Mouse (Mus musculus) limb, embryonic 13.5 days (tissue): ENCODE data around the gene H2-Q2. TPM values are rescaled to one million over a fixed set of nuclear protein-coding genes. Genes with fewer than 3 reads are reported as not detected.
"Not testable (repeated sequence)": the region's sequence is repeated elsewhere in the genome, so short reads cannot be mapped to it uniquely, and the experiment has no call there.

Source experiments
- ATAC-seq: fragments of 200-750 bp; cut with Nextera tagmentation; 2 replicates; pipeline ENCODE4 v1.8.0; 2017; ENCODE audit warnings: low read depth, moderate number of reproducible peaks, moderate TSS enrichment; ENCODE audit not compliant: low FRiP score
- H3K27ac ChIP-seq: fragments of 300-500 bp; sonication (generic); 2 replicates; pipeline ENCODE4 v1.5.1; 2015; ENCODE audit warnings: inconsistent platforms, mild to moderate bottlenecking, moderate library complexity
- H3K27me3 ChIP-seq: fragments of 300-500 bp; sonication (generic); 2 replicates; pipeline ENCODE4 v1.6.1; 2015; ENCODE audit warnings: mild to moderate bottlenecking, inconsistent platforms
- H3K36me3 ChIP-seq: fragments of 300-500 bp; sonication (generic); 2 replicates; pipeline ENCODE4 v1.6.1; 2015; ENCODE audit warnings: inconsistent platforms, mild to moderate bottlenecking, moderate library complexity
- H3K4me1 ChIP-seq: fragments of 300-500 bp; sonication (generic); 2 replicates; pipeline ENCODE4 v1.6.1; 2015; ENCODE audit warnings: inconsistent platforms
- H3K4me2 ChIP-seq: fragments of 300-500 bp; sonication (generic); replicated peaks from 2 replicates; pipeline ENCODE4 v1.6.1; 2015; ENCODE audit warnings: inconsistent platforms, mild to moderate bottlenecking, moderate library complexity
- H3K4me3 ChIP-seq: fragments of 300-500 bp; sonication (generic); 2 replicates; pipeline ENCODE4 v1.5.1; 2015; ENCODE audit warnings: moderate library complexity, mild to moderate bottlenecking, inconsistent platforms
- H3K9ac ChIP-seq: fragments of 300-500 bp; sonication (generic); 2 replicates; pipeline ENCODE4 v1.6.1; 2015; ENCODE audit warnings: mild to moderate bottlenecking, inconsistent platforms
- H3K9me3 ChIP-seq: fragments of 300-500 bp; sonication (generic); 2 replicates; pipeline ENCODE4 v1.6.1; 2016; ENCODE audit warnings: inconsistent platforms
- WGBS: fragments of 180-500 bp; shearing (Covaris S2); methylation state at CpG from one replicate; pipeline ENCODE4 v1.1.7; 2015; 5-methylcytosine and 5-hydroxymethylcytosine counted together
- polyA plus RNA-seq: library from polyadenylated mRNA; unstranded; fragments of >200 nt; fragmentation: Nextera tagmentation; extraction: Ambion mirVana; gene quantifications from 2 replicates; pipeline ENCODE4 v1.2.1, GENCODE M21; 2015

H2-Q2 gene
- polyA plus RNA-seq, 1 experiment from 2014 or later: 0.69 TPM

GRCm38 (mm10) chr17:35379729-35380451, 37.8 kb downstream of the H2-Q2 start:
- H3K27me3 ChIP-seq: peaks cover 10% of the 10 kb centered on the region; the same call in 1 of the 2 replicates
- peak overlapping the region; percentile 93 for H3K4me2 ChIP-seq
- 1% methylated on average over 67 of the region's 70 CpGs for WGBS
- peak overlapping the region; percentile 65 for H3K9ac ChIP-seq
- peak overlapping the region; percentile 66 for H3K4me3 ChIP-seq
- H3K4me1 ChIP-seq: 0 out of 2 replicates have a peak, but pooled peaks cover 3% of the 10 kb centered on the region
- no peak overlapping the region for H3K27ac ChIP-seq
- no peaks in the 10 kb centered on the region for H3K36me3 ChIP-seq
- H3K9me3 ChIP-seq: 0 out of 2 replicates have a peak, but pooled peaks cover 5% of the 10 kb centered on the region
- ATAC-seq: peak; percentile 48; the same call in 1 of the 2 replicates

DNA sequence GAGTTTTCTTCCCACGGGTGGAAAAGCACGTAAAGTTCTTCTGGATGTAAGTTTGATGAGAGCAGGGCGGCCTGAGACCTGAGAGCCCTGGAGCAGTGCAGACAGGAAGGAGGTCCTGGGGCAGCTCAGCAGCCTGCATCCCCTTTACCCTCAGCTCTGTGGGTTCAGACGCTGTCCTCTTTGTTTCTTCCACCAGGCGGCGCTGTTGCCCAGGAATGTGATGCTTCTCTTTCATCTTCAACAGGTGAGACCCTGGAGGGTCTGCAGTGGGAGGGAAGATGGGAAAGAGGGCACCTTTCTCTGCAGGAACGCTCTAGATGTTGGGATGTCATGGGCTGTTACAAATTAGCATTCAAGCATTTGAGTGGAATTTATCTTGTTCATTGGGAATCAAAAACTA, 47.8 kb downstream of the H2-Q2 start:
- not testable (repeated sequence) for ATAC-seq, H3K4me2 ChIP-seq, H3K4me1 ChIP-seq, H3K27ac ChIP-seq, H3K4me3 ChIP-seq, H3K9ac ChIP-seq, H3K36me3 ChIP-seq, H3K9me3 ChIP-seq
- H3K27me3 ChIP-seq: peaks cover 11% of the 10 kb centered on the region
- WGBS: 4% methylated on average over 7 of the region's 7 CpGs

DNA sequence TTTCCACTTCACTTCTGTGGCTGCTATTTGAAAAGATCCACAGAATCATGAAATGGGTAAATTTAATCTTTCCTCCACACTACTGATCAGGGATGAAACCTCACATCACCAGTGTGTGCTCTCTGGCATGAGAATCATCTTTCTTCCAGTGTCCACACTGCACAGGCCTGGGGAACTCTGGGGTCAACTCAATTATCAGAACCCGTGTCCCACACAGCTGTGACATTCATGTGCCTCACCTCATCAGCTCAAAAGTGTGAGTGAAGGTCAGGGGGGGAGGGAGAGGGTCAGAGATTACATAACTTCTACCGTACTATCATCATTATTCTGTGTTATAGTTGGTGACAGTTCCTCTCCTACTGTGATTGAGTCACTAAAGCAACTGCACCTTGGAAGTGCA, 50.6 kb downstream of the H2-Q2 start:
- ATAC-seq, H3K36me3 ChIP-seq, H3K4me2 ChIP-seq, H3K4me3 ChIP-seq, H3K9ac ChIP-seq, H3K27ac ChIP-seq, H3K9me3 ChIP-seq, H3K4me1 ChIP-seq: not testable (repeated sequence)
- WGBS: 65% methylated on average over 2 of the region's 2 CpGs
- peaks cover 17% of the 10 kb centered on the region for H3K27me3 ChIP-seq

GRCm38 (mm10) chr17:35393864-35394800, 52.1 kb downstream of the H2-Q2 start:
- 2% methylated on average over 55 of the region's 75 CpGs for WGBS
- not testable (repeated sequence) for H3K9me3 ChIP-seq, H3K36me3 ChIP-seq, H3K27ac ChIP-seq, H3K4me1 ChIP-seq
- Histone ChIP-seq H3K4me2 (peak overlapping the region; percentile 58), H3K4me3 (peak overlapping the region; percentile 36), H3K27me3 (peaks cover 17% of the 10 kb centered on the region), H3K9ac (peak overlapping the region; percentile 39; the same call in 1 of the 2 replicates)
- peak; percentile 77 for ATAC-seq

Other genes with a start within 250 kb of the H2-Q2 start
- not detected in 2 replicates for gene Ly6g5c, start 234.0 kb upstream of the H2-Q2 start, polyA plus RNA-seq
- gene Ly6g5b, start 226.8 kb upstream of the H2-Q2 start, polyA plus RNA-seq: 0.91 and 1.1 TPM in 2 replicates
- gene Gpank1, start 220.8 kb upstream of the H2-Q2 start, polyA plus RNA-seq: 21.3 and 21.9 TPM in 2 replicates
- gene Csnk2b, start 220.2 kb upstream of the H2-Q2 start, polyA plus RNA-seq: 279 and 284 TPM in 2 replicates
- gene D17H6S53E, start 215.9 kb upstream of the H2-Q2 start, polyA plus RNA-seq: 11.7 and 13.4 TPM in 2 replicates
- 3.2 TPM in 1 of 2 replicates, not detected in the other for gene Apom, start 210.2 kb upstream of the H2-Q2 start, polyA plus RNA-seq
- gene Bag6, start 207.1 kb upstream of the H2-Q2 start, polyA plus RNA-seq: 66.7 and 67.2 TPM in 2 replicates
- 217 and 227 TPM in 2 replicates for gene Prrc2a, start 177.3 kb upstream of the H2-Q2 start, polyA plus RNA-seq
- gene Aif1, start 166.2 kb upstream of the H2-Q2 start, polyA plus RNA-seq: 9.0 and 10.2 TPM in 2 replicates
- 10.1 and 12.1 TPM in 2 replicates for gene Lst1, start 153.8 kb upstream of the H2-Q2 start, polyA plus RNA-seq
- 0.99 and 1.3 TPM in 2 replicates for gene Ltb, start 147.8 kb upstream of the H2-Q2 start, polyA plus RNA-seq
- 0.27 and 0.36 TPM in 2 replicates for gene Tnf, start 140.2 kb upstream of the H2-Q2 start, polyA plus RNA-seq
- gene Lta, start 136.9 kb upstream of the H2-Q2 start, polyA plus RNA-seq: not detected in 2 replicates
- gene Gm16181, start 121.4 kb upstream of the H2-Q2 start, polyA plus RNA-seq: 0.40 and 0.60 TPM in 2 replicates
- 4.2 and 5.3 TPM in 2 replicates for gene Atp6v1g2, start 108.6 kb upstream of the H2-Q2 start, polyA plus RNA-seq
- 11.3 and 12.2 TPM in 2 replicates for gene Nfkbil1, start 106.5 kb upstream of the H2-Q2 start, polyA plus RNA-seq
- gene Ddx39b, start 100.5 kb upstream of the H2-Q2 start, polyA plus RNA-seq: 552 and 562 TPM in 2 replicates
- gene H2-D1, start 79.5 kb upstream of the H2-Q2 start, polyA plus RNA-seq: 29.1 and 30.8 TPM in 2 replicates
- 0.09 and 0.31 TPM in 2 replicates for gene H2-Q1, start 21.8 kb upstream of the H2-Q2 start, polyA plus RNA-seq
- 4.6 and 5.1 TPM in 2 replicates for gene H2-Q4, start 37.4 kb downstream of the H2-Q2 start, polyA plus RNA-seq
- gene H2-Q6, start 82.6 kb downstream of the H2-Q2 start, polyA plus RNA-seq: 1.0 and 1.6 TPM in 2 replicates
- 9.4 TPM in 2 replicates for gene H2-Q7, start 96.9 kb downstream of the H2-Q2 start, polyA plus RNA-seq
- gene H2-Q10, start 127.8 kb downstream of the H2-Q2 start, polyA plus RNA-seq: 0.32 and 1.1 TPM in 2 replicates
- 0.23 TPM in 1 of 2 replicates, not detected in the other for gene Pou5f1, start 163.8 kb downstream of the H2-Q2 start, polyA plus RNA-seq
- 68.6 and 70.6 TPM in 2 replicates for gene Tcf19, start 174.6 kb downstream of the H2-Q2 start, polyA plus RNA-seq
- 20.9 and 22.1 TPM in 2 replicates for gene Cchcr1, start 174.9 kb downstream of the H2-Q2 start, polyA plus RNA-seq
- 1.9 TPM in 2 replicates for gene Psors1c2, start 191.0 kb downstream of the H2-Q2 start, polyA plus RNA-seq
- gene Cdsn, start 209.9 kb downstream of the H2-Q2 start, polyA plus RNA-seq: 0.06 and 0.11 TPM in 2 replicates
- 0.38 TPM in 1 of 2 replicates, not detected in the other for gene 2300002M23Rik, start 225.2 kb downstream of the H2-Q2 start, polyA plus RNA-seq